ENCODE assay signal across 8 mouse cellular contexts in the genomic region with DNA sequence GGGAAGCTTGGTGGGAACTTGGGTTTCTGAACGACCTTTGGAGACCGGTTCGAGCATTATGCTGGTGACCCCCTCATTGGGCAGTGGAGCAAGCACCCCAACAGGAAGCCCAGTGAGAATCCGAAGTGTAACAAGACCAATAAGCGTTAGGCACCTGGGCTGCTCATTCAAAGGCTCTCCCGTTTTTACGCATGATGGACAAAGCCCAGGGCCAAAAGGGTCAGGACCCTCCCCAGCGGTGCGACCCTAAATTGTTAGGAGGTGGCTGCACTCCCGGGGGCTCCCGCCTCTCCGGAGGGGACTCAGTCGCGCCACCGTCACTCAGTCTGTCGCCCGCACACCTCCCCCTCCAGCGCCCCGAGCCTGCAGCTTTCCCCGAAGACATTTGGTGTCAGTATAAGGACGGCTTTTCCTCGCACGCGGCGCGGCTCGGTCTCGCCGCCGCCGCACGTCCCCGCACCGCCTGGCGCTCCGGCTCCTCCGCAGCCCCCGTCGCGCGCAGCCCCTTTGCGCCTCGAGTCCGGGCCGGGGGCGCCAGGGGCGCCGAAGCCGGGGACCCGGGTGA. TPM values are rescaled to one million over a fixed set of nuclear protein-coding genes. Genes with fewer than 3 reads are reported as not detected.
A peak's percentile ranks its signal among the peaks of the same experiment; 100 is the strongest.
DNase-seq lines count a peak whose midpoint lies in the region; ATAC-seq and TF ChIP-seq lines count a peak whose summit lies in the region.

Cacna1i (plus strand) TSS at position 388 of the 565 bp plus-strand sequence.

- no peaks in the 10 kb centered on the region for H3K4me1 ChIP-seq in forebrain, postnatal 0 days (ENCODE audit: insufficient read depth)

- H3K4me2 ChIP-seq in forebrain, postnatal 0 days (ENCODE audit: low read depth) = peak within 1 kb of the TSS; percentile 77

- peak within 1 kb of the TSS; percentile 69 for H3K9ac ChIP-seq in forebrain, postnatal 0 days

- DNase-seq in left cerebral cortex, adult 18-20 months (ENCODE audit: low spot score in 2 of 2) = peak; percentile 61 to 71
- no peak for DNase-seq in left cerebral cortex, adult 11 months (ENCODE audit: low spot score)
- DNase-seq in cerebellum, adult 9-10 months = peak; percentile 80
- DNase-seq in forebrain, postnatal 0 days = peak; percentile 88
- no peak for DNase-seq in left cerebral cortex, postnatal 4 days
- DNase-seq in retina, embryonic 14.5 days (ENCODE audit: low spot score) = peak; percentile 52
- DNase-seq in urinary bladder, postnatal 14 days (ENCODE audit: low spot score) = no peak
- DNase-seq in urinary bladder, postnatal 4 days (ENCODE audit: low spot score in 2 of 2) = no peak

- no peaks in the 10 kb centered on the region for H3K36me3 ChIP-seq in forebrain, postnatal 0 days (ENCODE audit: insufficient read depth)

- H3K9me3 ChIP-seq in forebrain, postnatal 0 days (ENCODE audit: low read length) = no peaks in the 10 kb centered on the region

- TF ChIP-seq CTCF in forebrain, postnatal 0 days (IDR thresholded peaks at IDR 0.05; ENCODE audit: low read depth) = peak; percentile 65

- peak within 1 kb of the TSS; percentile 72 for H3K4me3 ChIP-seq in forebrain, postnatal 0 days (ENCODE audit: low read depth, low read length)

- 1% methylated on average over 48 of the region's 50 CpGs for WGBS in forebrain, postnatal 0 days

- H3K27me3 ChIP-seq in forebrain, postnatal 0 days (ENCODE audit: insufficient read depth, low read length) = peaks cover 33% of the 10 kb centered on the region

- ATAC-seq in forebrain, postnatal 0 days = peak; percentile 95

- intact Hi-C loops in left cerebral cortex, postnatal 4 days (cut with DNase I) = loop anchor here (5.0 kb wide), 1 partner anchor 330 kb away; no protein-coding TSS in a partner anchor

- peak within 1 kb of the TSS; percentile 59; the same call in 1 of the 2 replicates for H3K27ac ChIP-seq in forebrain, postnatal 0 days (ENCODE audit: low read depth, low read length)

RNA-seq across cellular contexts. Expression of gene Cacna1i, which starts in this region (rescaled TPM):
- total RNA-seq in left cerebral cortex, adult 18-20 months (2021) = 10 to 100 TPM; 58.9 to 60.7 TPM
- 11.1 and 12.5 TPM in 2 replicates for total RNA-seq in forebrain, postnatal 0 days (2014; rRNA removed)
- polyA plus RNA-seq in forebrain, postnatal 0 days (2015; fragmentation: Nextera tagmentation; extraction: Ambion mirVana) = 0.34 and 0.58 TPM in 2 replicates
- total RNA-seq in left cerebral cortex, postnatal 4 days (2021) = 10 to 100 TPM; 43.3 to 44.4 TPM

Comparison
In these comparisons a context has a peak if more than half of its experiments do, and no peak if none do; other contexts are left out.
1. DNase-seq: peak in left cerebral cortex, adult 18-20 months (2 of 2), cerebellum, adult 9-10 months (single experiment), forebrain, postnatal 0 days (single experiment) and retina, embryonic 14.5 days (single experiment); none in left cerebral cortex, adult 11 months (single experiment), left cerebral cortex, postnatal 4 days (single experiment), urinary bladder, postnatal 14 days (single experiment) and urinary bladder, postnatal 4 days (0 of 2).